Mouse (Mus musculus): ENCODE measurements around the gene Sh3pxd2a. TPM values are rescaled to one million over a fixed set of nuclear protein-coding genes. Genes with fewer than 3 reads are reported as not detected.

Sh3pxd2a gene
- polyA plus RNA-seq, 1 experiment from 2014 or later, result 1.8 TPM

DNA sequence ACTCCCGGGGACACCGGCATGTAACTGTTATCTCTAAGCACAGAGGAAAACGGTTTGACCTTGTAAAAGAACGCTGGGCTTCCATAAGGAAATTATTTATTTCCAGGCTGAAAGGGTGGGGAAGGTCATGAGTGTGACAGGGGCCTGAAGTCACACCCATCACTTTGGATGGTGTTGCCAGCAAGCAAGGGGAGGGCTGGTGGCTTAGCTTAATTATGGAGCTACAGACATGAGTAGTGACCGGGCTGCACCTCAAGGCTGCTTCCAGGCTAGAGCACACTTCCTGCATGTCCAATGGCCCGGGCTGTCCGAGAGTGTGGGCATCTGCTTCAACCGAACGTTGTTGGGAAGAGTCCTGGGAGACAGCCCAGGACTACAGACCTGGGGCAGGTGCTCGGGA lies 78.2 kb downstream of the Sh3pxd2a start:
- H3K9ac ChIP-seq (ENCODE audit: low read depth, low read length), result no peak overlapping the region
- no peaks in the 10 kb centered on the region for H3K9me3 ChIP-seq (ENCODE audit: control insufficient read depth, low read length)
- no peaks in the 10 kb centered on the region for H3K27me3 ChIP-seq (replicated peaks; ENCODE audit: control insufficient read depth, insufficient read depth, low read length)
- 92% methylated on average over 10 of the region's 10 CpGs for WGBS
- no peak for ATAC-seq
- H3K27ac ChIP-seq (ENCODE audit: low read depth, low read length), result no peak overlapping the region
- no peaks in the 10 kb centered on the region for H3K4me1 ChIP-seq (ENCODE audit: control insufficient read depth, insufficient read depth, low read depth, low read length)
- H3K36me3 ChIP-seq (ENCODE audit: control insufficient read depth, insufficient read depth, low read length), result no peaks in the 10 kb centered on the region
- no peak overlapping the region for H3K4me2 ChIP-seq (ENCODE audit: low read length)
- H3K4me3 ChIP-seq (ENCODE audit: low read length), result no peak overlapping the region

GRCm38 (mm10) chr19:47384639-47385038 lies 79.6 kb downstream of the Sh3pxd2a start:
- Histone ChIP-seq H3K4me3 (ENCODE audit: low read length) (no peak overlapping the region), H3K9me3 (ENCODE audit: control insufficient read depth, low read length) (no peaks in the 10 kb centered on the region), H3K27ac (ENCODE audit: low read depth, low read length) (no peak overlapping the region), H3K4me2 (ENCODE audit: low read length) (no peak overlapping the region), H3K9ac (ENCODE audit: low read depth, low read length) (no peak overlapping the region), H3K4me1 (ENCODE audit: control insufficient read depth, insufficient read depth, low read depth, low read length) (no peaks in the 10 kb centered on the region), H3K27me3 (replicated peaks; ENCODE audit: control insufficient read depth, insufficient read depth, low read length) (no peaks in the 10 kb centered on the region), H3K36me3 (ENCODE audit: control insufficient read depth, insufficient read depth, low read length) (no peaks in the 10 kb centered on the region)
- no peak for ATAC-seq
- 92% methylated on average over 3 of the region's 3 CpGs for WGBS

DNA sequence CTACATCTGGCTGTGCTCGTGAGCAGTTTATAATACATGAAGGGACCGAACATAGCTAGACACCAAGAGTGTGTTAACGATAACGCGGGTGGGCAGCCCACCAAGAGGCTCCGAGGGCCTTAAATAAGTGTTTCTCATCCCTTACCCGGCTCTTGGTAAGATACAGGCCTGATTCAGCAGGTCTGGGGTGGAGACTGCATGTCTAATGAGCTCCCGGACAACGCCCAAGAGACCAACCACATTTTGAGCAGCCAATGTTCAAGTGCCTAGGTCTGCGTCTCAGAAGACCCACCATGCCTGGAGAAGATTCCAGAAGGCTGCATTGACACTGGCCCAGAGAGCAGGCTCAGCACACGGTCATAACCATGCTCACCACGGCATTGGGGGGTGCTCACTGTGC lies 80.2 kb downstream of the Sh3pxd2a start:
- no peaks in the 10 kb centered on the region for H3K27me3 ChIP-seq (replicated peaks; ENCODE audit: control insufficient read depth, insufficient read depth, low read length)
- no peak overlapping the region for H3K4me2 ChIP-seq (ENCODE audit: low read length)
- WGBS, result 86% methylated on average over 12 of the region's 12 CpGs
- no peak overlapping the region for H3K9ac ChIP-seq (ENCODE audit: low read depth, low read length)
- ATAC-seq, result no peak
- no peak overlapping the region for H3K27ac ChIP-seq (ENCODE audit: low read depth, low read length)
- H3K4me1 ChIP-seq (ENCODE audit: control insufficient read depth, insufficient read depth, low read depth, low read length), result no peaks in the 10 kb centered on the region
- H3K4me3 ChIP-seq (ENCODE audit: low read length), result no peak overlapping the region
- no peaks in the 10 kb centered on the region for H3K36me3 ChIP-seq (ENCODE audit: control insufficient read depth, insufficient read depth, low read length)
- H3K9me3 ChIP-seq (ENCODE audit: control insufficient read depth, low read length), result no peaks in the 10 kb centered on the region

GRCm38 (mm10) chr19:47382268-47382667 lies 81.9 kb downstream of the Sh3pxd2a start:
- no peak overlapping the region for H3K4me3 ChIP-seq (ENCODE audit: low read length)
- no peaks in the 10 kb centered on the region for H3K9me3 ChIP-seq (ENCODE audit: control insufficient read depth, low read length)
- H3K27ac ChIP-seq (ENCODE audit: low read depth, low read length), result no peak overlapping the region
- no peak overlapping the region for H3K9ac ChIP-seq (ENCODE audit: low read depth, low read length)
- no peak for ATAC-seq
- no peaks in the 10 kb centered on the region for H3K4me1 ChIP-seq (ENCODE audit: control insufficient read depth, insufficient read depth, low read depth, low read length)
- H3K36me3 ChIP-seq (ENCODE audit: control insufficient read depth, insufficient read depth, low read length), result no peaks in the 10 kb centered on the region
- WGBS, result 81% methylated on average over 5 of the region's 5 CpGs
- no peaks in the 10 kb centered on the region for H3K27me3 ChIP-seq (replicated peaks; ENCODE audit: control insufficient read depth, insufficient read depth, low read length)
- no peak overlapping the region for H3K4me2 ChIP-seq (ENCODE audit: low read length)

DNA sequence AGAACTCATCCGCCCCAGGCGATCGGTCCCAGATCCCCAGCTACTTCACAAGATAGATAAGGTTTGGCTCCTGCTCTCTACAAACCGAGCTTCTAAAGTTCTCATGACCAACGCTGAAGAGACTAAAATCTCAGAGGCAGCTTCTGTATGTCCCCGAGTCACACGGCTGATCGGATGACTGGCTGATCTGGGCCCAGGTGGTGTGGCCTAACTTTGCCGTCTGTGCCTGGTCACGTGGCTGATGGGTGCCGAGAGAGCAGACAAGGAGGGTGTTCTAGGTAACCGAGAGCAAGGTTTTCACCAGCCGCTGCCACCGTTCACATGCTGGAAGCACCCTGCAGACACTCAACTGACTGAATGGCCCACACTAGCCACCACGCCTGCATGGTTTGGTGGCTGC lies 83.2 kb downstream of the Sh3pxd2a start:
- Histone ChIP-seq H3K4me3 (ENCODE audit: low read length) (no peak overlapping the region), H3K27me3 (replicated peaks; ENCODE audit: control insufficient read depth, insufficient read depth, low read length) (no peaks in the 10 kb centered on the region), H3K27ac (ENCODE audit: low read depth, low read length) (no peak overlapping the region), H3K9me3 (ENCODE audit: control insufficient read depth, low read length) (no peaks in the 10 kb centered on the region), H3K9ac (ENCODE audit: low read depth, low read length) (no peak overlapping the region), H3K36me3 (ENCODE audit: control insufficient read depth, insufficient read depth, low read length) (no peaks in the 10 kb centered on the region), H3K4me1 (ENCODE audit: control insufficient read depth, insufficient read depth, low read depth, low read length) (no peaks in the 10 kb centered on the region), H3K4me2 (ENCODE audit: low read length) (no peak overlapping the region)
- ATAC-seq, result no peak
- WGBS, result 88% methylated on average over 15 of the region's 15 CpGs

GRCm38 (mm10) chr19:47379141-47379540 lies 85.1 kb downstream of the Sh3pxd2a start:
- ATAC-seq, result no peak
- Histone ChIP-seq H3K9me3 (ENCODE audit: control insufficient read depth, low read length) (no peaks in the 10 kb centered on the region), H3K4me3 (ENCODE audit: low read length) (no peak overlapping the region), H3K36me3 (ENCODE audit: control insufficient read depth, insufficient read depth, low read length) (no peaks in the 10 kb centered on the region), H3K4me1 (ENCODE audit: control insufficient read depth, insufficient read depth, low read depth, low read length) (no peaks in the 10 kb centered on the region), H3K4me2 (ENCODE audit: low read length) (no peak overlapping the region), H3K27me3 (replicated peaks; ENCODE audit: control insufficient read depth, insufficient read depth, low read length) (no peaks in the 10 kb centered on the region), H3K9ac (ENCODE audit: low read depth, low read length) (no peak overlapping the region), H3K27ac (ENCODE audit: low read depth, low read length) (no peak overlapping the region)
- 73% methylated on average over 4 of the region's 5 CpGs for WGBS

GRCm38 (mm10) chr19:47374916-47375573 lies 89.2 kb downstream of the Sh3pxd2a start:
- WGBS, result 91% methylated on average over 8 of the region's 8 CpGs
- no peak for ATAC-seq
- no peaks in the 10 kb centered on the region for H3K27me3 ChIP-seq (replicated peaks; ENCODE audit: control insufficient read depth, insufficient read depth, low read length)

DNA sequence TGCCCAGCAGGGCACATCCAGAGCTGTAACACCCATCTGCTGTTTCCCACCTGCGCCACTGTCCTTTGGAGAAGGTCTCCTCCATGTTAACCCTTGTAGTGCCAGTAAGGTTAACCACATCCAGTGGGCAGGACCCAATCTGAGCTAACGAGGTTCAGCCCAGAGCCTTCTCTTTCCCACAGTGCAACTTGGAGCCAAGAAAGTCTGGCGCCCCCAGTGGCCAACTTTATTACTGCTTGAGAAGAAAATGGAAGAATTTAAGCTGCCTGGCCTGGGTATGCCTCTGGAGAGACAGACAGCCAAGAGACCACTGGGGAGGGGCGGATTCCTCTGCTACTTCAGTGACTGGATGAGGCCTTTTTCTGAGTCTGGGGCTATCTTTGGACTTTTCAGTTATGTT lies 89.8 kb downstream of the Sh3pxd2a start:
- no peak overlapping the region for H3K27ac ChIP-seq (ENCODE audit: low read depth, low read length)
- H3K9me3 ChIP-seq (ENCODE audit: control insufficient read depth, low read length), result no peaks in the 10 kb centered on the region
- H3K4me3 ChIP-seq (ENCODE audit: low read length), result no peak overlapping the region
- peak; percentile 22; the same call in 1 of the 2 replicates for ATAC-seq
- no peak overlapping the region for H3K4me2 ChIP-seq (ENCODE audit: low read length)
- no peaks in the 10 kb centered on the region for H3K27me3 ChIP-seq (replicated peaks; ENCODE audit: control insufficient read depth, insufficient read depth, low read length)
- H3K36me3 ChIP-seq (ENCODE audit: control insufficient read depth, insufficient read depth, low read length), result no peaks in the 10 kb centered on the region
- H3K4me1 ChIP-seq (ENCODE audit: control insufficient read depth, insufficient read depth, low read depth, low read length), result no peaks in the 10 kb centered on the region
- WGBS, result 35% methylated on average over 4 of the region's 4 CpGs
- no peak overlapping the region for H3K9ac ChIP-seq (ENCODE audit: low read depth, low read length)

More at GRCm38 (mm10) chr19:47374916-47375573, 89.2 kb downstream of the Sh3pxd2a start:
- H3K36me3 ChIP-seq (ENCODE audit: control insufficient read depth, insufficient read depth, low read length), result no peaks in the 10 kb centered on the region
- H3K4me1 ChIP-seq (ENCODE audit: control insufficient read depth, insufficient read depth, low read depth, low read length), result no peaks in the 10 kb centered on the region
- no peak overlapping the region for H3K4me2 ChIP-seq (ENCODE audit: low read length)
- no peak overlapping the region for H3K27ac ChIP-seq (ENCODE audit: low read depth, low read length)
- H3K4me3 ChIP-seq (ENCODE audit: low read length), result no peak overlapping the region
- H3K9me3 ChIP-seq (ENCODE audit: control insufficient read depth, low read length), result no peaks in the 10 kb centered on the region
- H3K9ac ChIP-seq (ENCODE audit: low read depth, low read length), result no peak overlapping the region

DNA sequence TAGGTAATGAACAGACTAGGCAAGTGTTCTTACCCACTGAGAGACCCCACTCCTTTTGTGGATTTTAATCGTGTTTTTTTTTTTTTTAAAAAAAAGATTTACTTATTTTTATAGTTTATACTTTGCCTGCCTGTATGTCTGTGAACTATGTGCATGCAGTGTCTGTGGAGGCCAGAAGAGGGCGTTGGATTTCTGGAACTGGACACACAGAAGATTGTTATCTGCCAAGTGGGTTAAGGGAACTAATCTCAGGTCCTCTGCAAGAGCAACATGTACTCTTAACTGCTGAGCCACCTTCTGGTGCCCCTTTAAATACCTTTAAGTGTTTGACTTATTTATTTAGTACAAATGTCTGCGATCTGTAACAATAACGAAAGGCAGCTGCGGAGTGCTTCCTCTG lies 92.2 kb downstream of the Sh3pxd2a start:
- no peak overlapping the region for H3K4me2 ChIP-seq (ENCODE audit: low read length)
- no peak for ATAC-seq

More for the DNA sequence above, 92.2 kb downstream of the Sh3pxd2a start:
- Histone ChIP-seq H3K4me1 (ENCODE audit: control insufficient read depth, insufficient read depth, low read depth, low read length) (no peaks in the 10 kb centered on the region), H3K9ac (ENCODE audit: low read depth, low read length) (no peak overlapping the region), H3K27ac (ENCODE audit: low read depth, low read length) (no peak overlapping the region), H3K9me3 (ENCODE audit: control insufficient read depth, low read length) (no peaks in the 10 kb centered on the region), H3K36me3 (ENCODE audit: control insufficient read depth, insufficient read depth, low read length) (no peaks in the 10 kb centered on the region), H3K27me3 (replicated peaks; ENCODE audit: control insufficient read depth, insufficient read depth, low read length) (no peaks in the 10 kb centered on the region), H3K4me3 (ENCODE audit: low read length) (no peak overlapping the region)
- 71% methylated on average over 5 of the region's 5 CpGs for WGBS

All from hindbrain, embryonic 16.5 days (tissue).